Mouse (Mus musculus) neural tube, embryonic 12.5 days (tissue): Measurements from ENCODE around the gene Ttc9c. TPM values are rescaled to one million over a fixed set of nuclear protein-coding genes. Genes with fewer than 3 reads are reported as not detected.

Source experiments
- ATAC-seq: fragments of 200-750 bp; cut with Nextera tagmentation; 2 replicates; pipeline ENCODE4 v1.8.0; 2017; ENCODE audit warnings: low read depth, mild to moderate bottlenecking, moderate TSS enrichment, moderate library complexity; ENCODE audit not compliant: low FRiP score
- H3K27ac ChIP-seq: fragments of 300-500 bp; sonication (generic); 2 replicates; pipeline ENCODE4 v1.5.1; 2016
- H3K27me3 ChIP-seq: fragments of 300-500 bp; sonication (generic); replicated peaks from 2 replicates; pipeline ENCODE4 v1.6.1; 2016; ENCODE audit warnings: mild to moderate bottlenecking
- H3K36me3 ChIP-seq: fragments of 300-500 bp; sonication (generic); 2 replicates; pipeline ENCODE4 v1.6.1; 2016; ENCODE audit warnings: mild to moderate bottlenecking
- H3K4me1 ChIP-seq: fragments of 300-500 bp; sonication (generic); 2 replicates; pipeline ENCODE4 v1.6.1; 2016
- H3K4me2 ChIP-seq: fragments of 300-500 bp; sonication (generic); replicated peaks from 2 replicates; pipeline ENCODE4 v1.6.1; 2016; ENCODE audit warnings: mild to moderate bottlenecking
- H3K4me3 ChIP-seq: fragments of 300-500 bp; sonication (generic); 2 replicates; pipeline ENCODE4 v1.5.1; 2016
- H3K9ac ChIP-seq: fragments of 300-500 bp; sonication (generic); 2 replicates; pipeline ENCODE4 v1.6.1; 2016; ENCODE audit warnings: mild to moderate bottlenecking
- H3K9me3 ChIP-seq: fragments of 300-500 bp; sonication (generic); 2 replicates; pipeline ENCODE4 v1.6.1; 2016; ENCODE audit warnings: mild to moderate bottlenecking
- WGBS: fragments of 180-500 bp; shearing (Covaris S2); methylation state at CpG from one replicate; pipeline ENCODE4 v1.1.7; 2016; 5-methylcytosine and 5-hydroxymethylcytosine counted together
- polyA plus RNA-seq: library from polyadenylated mRNA; unstranded; fragments of >200 nt; fragmentation: Nextera tagmentation; extraction: Ambion mirVana; gene quantifications from 2 replicates; pipeline ENCODE4 v1.2.1, GENCODE M21; 2016

Ttc9c gene
- polyA plus RNA-seq, 1 experiment from 2014 or later: 55.2 TPM

GRCm38 (mm10) chr19:8820424-8820956 is 1.4 kb upstream of the Ttc9c start:
- no peak; the same call in 1 of the 2 replicates for ATAC-seq
- no peaks in the 10 kb centered on the region for H3K9me3 ChIP-seq
- peak overlapping the region; percentile 97 for H3K4me2 ChIP-seq
- H3K4me3 ChIP-seq: peak overlapping the region; percentile 100
- H3K4me1 ChIP-seq: peaks cover 44% of the 10 kb centered on the region
- peaks cover 39% of the 10 kb centered on the region for H3K36me3 ChIP-seq
- no peaks in the 10 kb centered on the region for H3K27me3 ChIP-seq
- H3K27ac ChIP-seq: peak overlapping the region; percentile 98
- under 1% methylated on average over 48 of the region's 48 CpGs for WGBS
- peak overlapping the region; percentile 98 for H3K9ac ChIP-seq

GRCm38 (mm10) chr19:8819596-8820423 is 677 bp upstream of the Ttc9c start, which contains the start of gene Hnrnpul2:
Gene Hnrnpul2, plus strand, starts transcription at chr19:8820010.
- H3K27ac ChIP-seq: peak within 1 kb of the TSS; percentile 98
- peaks cover 44% of the 10 kb centered on the region for H3K4me1 ChIP-seq
- peak within 1 kb of the TSS; percentile 98 for H3K9ac ChIP-seq
- H3K9me3 ChIP-seq: no peaks in the 10 kb centered on the region
- H3K27me3 ChIP-seq: no peaks in the 10 kb centered on the region
- H3K36me3 ChIP-seq: peaks cover 38% of the 10 kb centered on the region
- under 1% methylated on average over 83 of the region's 83 CpGs for WGBS
- peak within 1 kb of the TSS; percentile 97 for H3K4me2 ChIP-seq
- ATAC-seq: peak; percentile 97
- peak within 1 kb of the TSS; percentile 100 for H3K4me3 ChIP-seq

- peaks cover 44% of the 10 kb centered on the region for H3K4me1 ChIP-seq
- 35% methylated on average over 14 of the region's 14 CpGs for WGBS
These were observed 783 bp downstream of the Ttc9c start for GRCm38 (mm10) chr19:8818301-8818798.

GRCm38 (mm10) chr19:8817001-8817400 is 2.1 kb downstream of the Ttc9c start:
- ATAC-seq: no peak
- Histone ChIP-seq H3K4me1 (peaks cover 32% of the 10 kb centered on the region), H3K27me3 (no peaks in the 10 kb centered on the region), H3K9ac (no peak overlapping the region), H3K4me3 (no peak overlapping the region), H3K9me3 (no peaks in the 10 kb centered on the region), H3K4me2 (peak overlapping the region; percentile 97), H3K27ac (no peak overlapping the region), H3K36me3 (peaks cover 40% of the 10 kb centered on the region)
- WGBS: 83% methylated on average over 3 of the region's 3 CpGs

More at GRCm38 (mm10) chr19:8818301-8818798, 783 bp downstream of the Ttc9c start:
- Histone ChIP-seq H3K4me3 (peak overlapping the region; percentile 49), H3K36me3 (peaks cover 35% of the 10 kb centered on the region), H3K27ac (peak overlapping the region; percentile 80; the same call in 1 of the 2 replicates), H3K27me3 (no peaks in the 10 kb centered on the region), H3K9me3 (no peaks in the 10 kb centered on the region), H3K9ac (peak overlapping the region; percentile 66), H3K4me2 (peak overlapping the region; percentile 97)
- ATAC-seq: no peak

DNA sequence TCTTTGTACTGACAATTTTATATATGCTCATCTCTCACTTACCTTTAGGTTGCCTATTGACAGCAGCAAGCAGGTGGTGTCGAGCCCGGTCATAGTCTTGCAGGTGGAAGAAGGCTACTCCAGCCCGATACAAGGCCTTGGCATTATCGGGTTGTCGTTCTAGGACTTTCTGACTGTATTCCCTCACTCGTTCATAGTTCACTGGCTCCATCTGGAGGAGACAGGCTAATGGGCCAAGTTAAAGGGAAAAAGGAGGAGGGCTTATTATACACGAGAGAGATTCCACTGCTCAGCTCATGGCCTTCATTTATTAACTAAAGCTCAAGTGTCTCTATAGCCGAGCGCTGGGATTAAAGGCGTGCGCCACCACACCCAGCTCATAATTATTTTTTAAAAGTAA is 3.3 kb downstream of the Ttc9c start:
- peaks cover 49% of the 10 kb centered on the region for H3K36me3 ChIP-seq
- H3K4me3 ChIP-seq: no peak overlapping the region
- H3K4me2 ChIP-seq: 0 out of 2 replicates have a peak overlapping the region, but pooled peaks have one; percentile 7
- no peaks in the 10 kb centered on the region for H3K9me3 ChIP-seq
- H3K27me3 ChIP-seq: no peaks in the 10 kb centered on the region
- H3K4me1 ChIP-seq: peaks cover 23% of the 10 kb centered on the region
- no peak overlapping the region for H3K27ac ChIP-seq
- 83% methylated on average over 11 of the region's 11 CpGs for WGBS
- no peak for ATAC-seq
- no peak overlapping the region for H3K9ac ChIP-seq

- Histone ChIP-seq H3K36me3 (peaks cover 60% of the 10 kb centered on the region), H3K27ac (no peak overlapping the region), H3K27me3 (no peaks in the 10 kb centered on the region), H3K9me3 (no peaks in the 10 kb centered on the region), H3K4me2 (no peak overlapping the region), H3K4me3 (no peak overlapping the region), H3K4me1 (peaks cover 12% of the 10 kb centered on the region), H3K9ac (no peak overlapping the region)
- WGBS: 96% methylated on average over 5 of the region's 5 CpGs
- ATAC-seq: no peak
These were observed 12.3 kb downstream of the Ttc9c start for GRCm38 (mm10) chr19:8806810-8807209.

DNA sequence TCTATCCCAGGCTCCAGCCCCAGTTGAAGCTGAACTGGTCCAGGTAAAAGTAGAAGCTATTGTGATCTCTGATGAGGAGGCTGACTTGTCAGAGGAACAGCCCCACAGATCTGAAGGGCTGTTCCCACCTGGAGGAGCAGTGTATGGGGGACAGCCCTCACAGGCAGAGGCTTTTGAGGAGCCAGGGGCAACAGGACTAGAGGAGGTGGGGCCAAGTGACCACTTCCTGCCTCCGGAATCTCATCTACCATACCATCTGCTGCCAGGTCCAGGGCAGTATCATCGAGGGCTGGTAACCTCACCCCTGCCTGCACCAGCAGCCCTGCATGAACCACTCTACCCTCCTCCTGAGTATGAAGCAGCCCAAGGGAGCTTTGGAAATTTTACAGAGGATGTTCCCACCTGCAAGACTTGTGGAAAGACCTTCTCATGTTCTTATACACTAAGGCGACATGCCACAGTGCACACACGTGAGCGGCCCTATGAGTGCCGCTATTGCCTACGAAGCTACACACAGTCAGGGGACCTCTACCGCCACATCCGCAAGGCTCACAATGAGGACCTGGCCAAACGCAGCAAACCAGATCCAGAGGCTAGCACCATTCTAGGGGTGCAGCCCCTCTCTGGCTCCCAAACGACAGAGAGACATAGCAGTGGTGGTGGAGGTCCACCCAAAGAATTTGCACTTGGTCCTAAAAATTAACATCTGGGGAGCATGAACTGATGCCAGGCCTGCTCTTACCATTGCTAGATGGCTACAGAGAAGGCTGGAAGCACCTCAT is 15.1 kb downstream of the Ttc9c start:
- Histone ChIP-seq H3K4me1 (peaks cover 15% of the 10 kb centered on the region), H3K36me3 (peaks cover 39% of the 10 kb centered on the region), H3K27me3 (no peaks in the 10 kb centered on the region), H3K27ac (no peak overlapping the region), H3K9ac (no peak overlapping the region), H3K9me3 (no peaks in the 10 kb centered on the region), H3K4me3 (no peak overlapping the region), H3K4me2 (0 out of 2 replicates have a peak overlapping the region, but pooled peaks have one; percentile 73)
- WGBS: 94% methylated on average over 11 of the region's 11 CpGs
- ATAC-seq: no peak

GRCm38 (mm10) chr19:8803204-8803780 is 15.8 kb downstream of the Ttc9c start:
- Histone ChIP-seq H3K36me3 (peaks cover 35% of the 10 kb centered on the region), H3K9ac (no peak overlapping the region)
- WGBS: 92% methylated on average over 9 of the region's 9 CpGs

DNA sequence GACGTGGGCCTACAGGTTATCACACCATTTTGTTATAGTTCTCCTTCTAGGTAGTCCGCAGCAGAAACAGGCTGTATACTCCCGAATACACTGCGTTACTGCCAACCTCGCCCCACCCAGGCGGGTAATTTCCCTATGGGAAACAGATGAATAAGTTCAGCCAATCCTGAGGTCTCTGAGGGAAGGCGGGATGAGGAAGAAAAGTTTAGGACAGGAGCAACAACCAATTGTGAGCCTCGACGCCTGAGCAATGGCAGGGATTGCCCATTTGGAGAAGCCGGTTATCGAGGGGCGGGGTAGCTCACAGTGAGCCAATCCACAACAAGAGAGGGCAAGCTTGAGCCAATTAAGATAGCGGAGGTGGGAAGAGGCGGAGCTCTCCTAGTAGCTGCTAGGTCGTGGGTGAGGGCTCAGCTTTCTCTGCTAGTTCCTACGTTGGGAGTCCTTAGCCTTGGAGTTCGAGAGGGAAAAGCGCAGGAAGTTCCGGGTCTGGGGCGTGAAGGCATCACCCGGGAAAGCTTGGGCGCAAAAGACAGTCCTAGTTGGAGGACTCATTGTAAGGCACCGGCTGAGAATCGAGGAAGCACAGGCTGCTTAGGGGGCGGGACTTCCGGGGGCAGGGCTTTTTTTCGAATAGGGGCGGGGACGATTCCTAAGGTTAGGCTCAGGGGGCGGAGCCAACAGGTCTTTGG is 16.9 kb downstream of the Ttc9c start, which contains the start of gene Zbtb3:
TSS of gene Zbtb3 (plus strand) at position 426 of the 692 bp plus-strand sequence.
- H3K27ac ChIP-seq: peak within 1 kb of the TSS; percentile 57; the same call in 1 of the 2 replicates
- peak within 1 kb of the TSS; percentile 54 for H3K4me3 ChIP-seq
- H3K36me3 ChIP-seq: peaks cover 26% of the 10 kb centered on the region
- H3K9me3 ChIP-seq: no peaks in the 10 kb centered on the region
- peaks cover 22% of the 10 kb centered on the region for H3K4me1 ChIP-seq
- peak within 1 kb of the TSS; percentile 51 for H3K9ac ChIP-seq
- peak; percentile 97 for ATAC-seq
- no peaks in the 10 kb centered on the region for H3K27me3 ChIP-seq
- peak within 1 kb of the TSS; percentile 73 for H3K4me2 ChIP-seq
- under 1% methylated on average over 30 of the region's 30 CpGs for WGBS

More at GRCm38 (mm10) chr19:8803204-8803780, 15.8 kb downstream of the Ttc9c start:
- ATAC-seq: no peak
- H3K9me3 ChIP-seq: no peaks in the 10 kb centered on the region
- peak overlapping the region; percentile 73 for H3K4me2 ChIP-seq
- H3K4me1 ChIP-seq: peaks cover 15% of the 10 kb centered on the region
- no peak overlapping the region for H3K27ac ChIP-seq
- no peak overlapping the region for H3K4me3 ChIP-seq
- H3K27me3 ChIP-seq: no peaks in the 10 kb centered on the region

GRCm38 (mm10) chr19:8798947-8799315 is 20.2 kb downstream of the Ttc9c start:
- Histone ChIP-seq H3K4me3 (no peak overlapping the region), H3K36me3 (peaks cover 21% of the 10 kb centered on the region), H3K27ac (no peak overlapping the region), H3K4me1 (peaks cover 24% of the 10 kb centered on the region), H3K9ac (no peak overlapping the region), H3K9me3 (no peaks in the 10 kb centered on the region), H3K4me2 (peak overlapping the region; percentile 82), H3K27me3 (no peaks in the 10 kb centered on the region)
- ATAC-seq: no peak
